Mouse (Mus musculus): ENCODE data around the gene Eno1. TPM values are rescaled to one million over a fixed set of nuclear protein-coding genes. Genes with fewer than 3 reads are reported as not detected.
A peak's percentile ranks its signal among the peaks of the same experiment; 100 is the strongest.

Eno1 gene
- polyA plus RNA-seq, 1 experiment from 2014 or later = 935 TPM

- no peak overlapping the region for H3K4me2 ChIP-seq (ENCODE audit: low read length)
- H3K9ac ChIP-seq (replicated peaks; ENCODE audit: low read length) = no peak overlapping the region
- H3K4me1 ChIP-seq (ENCODE audit: control insufficient read depth, insufficient read depth, low read length) = no peaks in the 10 kb centered on the region
- 0 out of 2 replicates have a peak, but pooled peaks cover 3% of the 10 kb centered on the region for H3K27me3 ChIP-seq (ENCODE audit: control insufficient read depth, insufficient read depth, low read length)
- DNase-seq (no peak), ATAC-seq (ENCODE audit: low FRiP score, low TSS enrichment) (no peak)
- no peaks in the 10 kb centered on the region for H3K36me3 ChIP-seq (ENCODE audit: control insufficient read depth, insufficient read depth, low read length)
- no peaks in the 10 kb centered on the region for H3K9me3 ChIP-seq (ENCODE audit: control insufficient read depth, low read length)
- no peak overlapping the region for H3K4me3 ChIP-seq (replicated peaks; ENCODE audit: low read depth, low read length)
- H3K27ac ChIP-seq (replicated peaks; ENCODE audit: low read depth, low read length) = no peak overlapping the region
- 25% methylated on average over 11 of the region's 11 CpGs for WGBS
Measured at GRCm38 (mm10) chr4:150220584-150220983, 15.9 kb upstream of the Eno1 start.

GRCm38 (mm10) chr4:150221017-150221640 is 15.4 kb upstream of the Eno1 start:
- Histone ChIP-seq H3K27ac (replicated peaks; ENCODE audit: low read depth, low read length) (no peak overlapping the region), H3K4me2 (ENCODE audit: low read length) (no peak overlapping the region), H3K36me3 (ENCODE audit: control insufficient read depth, insufficient read depth, low read length) (no peaks in the 10 kb centered on the region), H3K4me3 (replicated peaks; ENCODE audit: low read depth, low read length) (no peak overlapping the region), H3K9me3 (ENCODE audit: control insufficient read depth, low read length) (no peaks in the 10 kb centered on the region), H3K4me1 (ENCODE audit: control insufficient read depth, insufficient read depth, low read length) (no peaks in the 10 kb centered on the region), H3K9ac (replicated peaks; ENCODE audit: low read length) (no peak overlapping the region), H3K27me3 (ENCODE audit: control insufficient read depth, insufficient read depth, low read length) (0 out of 2 replicates have a peak, but pooled peaks cover 3% of the 10 kb centered on the region)
- DNase-seq (no peak), ATAC-seq (ENCODE audit: low FRiP score, low TSS enrichment) (no peak)
- WGBS = 50% methylated on average over 10 of the region's 10 CpGs

GRCm38 (mm10) chr4:150223830-150224229 is 12.7 kb upstream of the Eno1 start:
- 92% methylated on average over 4 of the region's 4 CpGs for WGBS
- H3K9ac ChIP-seq (replicated peaks; ENCODE audit: low read length) = no peak overlapping the region
- H3K4me3 ChIP-seq (replicated peaks; ENCODE audit: low read depth, low read length) = no peak overlapping the region
- no peaks in the 10 kb centered on the region for H3K4me1 ChIP-seq (ENCODE audit: control insufficient read depth, insufficient read depth, low read length)
- ATAC-seq (ENCODE audit: low FRiP score, low TSS enrichment) (no peak), DNase-seq (no peak)
- no peaks in the 10 kb centered on the region for H3K9me3 ChIP-seq (ENCODE audit: control insufficient read depth, low read length)
- H3K27me3 ChIP-seq (ENCODE audit: control insufficient read depth, insufficient read depth, low read length) = 0 out of 2 replicates have a peak, but pooled peaks cover 3% of the 10 kb centered on the region
- no peak overlapping the region for H3K27ac ChIP-seq (replicated peaks; ENCODE audit: low read depth, low read length)
- no peaks in the 10 kb centered on the region for H3K36me3 ChIP-seq (ENCODE audit: control insufficient read depth, insufficient read depth, low read length)
- no peak overlapping the region for H3K4me2 ChIP-seq (ENCODE audit: low read length)

- Histone ChIP-seq H3K4me2 (ENCODE audit: low read length) (no peak overlapping the region), H3K4me3 (replicated peaks; ENCODE audit: low read depth, low read length) (no peak overlapping the region), H3K9me3 (ENCODE audit: control insufficient read depth, low read length) (no peaks in the 10 kb centered on the region), H3K4me1 (ENCODE audit: control insufficient read depth, insufficient read depth, low read length) (peaks cover 3% of the 10 kb centered on the region; the same call in 1 of the 2 replicates), H3K9ac (replicated peaks; ENCODE audit: low read length) (no peak overlapping the region), H3K27ac (replicated peaks; ENCODE audit: low read depth, low read length) (no peak overlapping the region), H3K36me3 (ENCODE audit: control insufficient read depth, insufficient read depth, low read length) (no peaks in the 10 kb centered on the region), H3K27me3 (ENCODE audit: control insufficient read depth, insufficient read depth, low read length) (no peaks in the 10 kb centered on the region)
- DNase-seq (no peak), ATAC-seq (ENCODE audit: low FRiP score, low TSS enrichment) (no peak)
- WGBS = 87% methylated on average over 1 of the region's 1 CpGs
Measured at GRCm38 (mm10) chr4:150225700-150226099, 10.8 kb upstream of the Eno1 start.

- Histone ChIP-seq H3K27me3 (ENCODE audit: control insufficient read depth, insufficient read depth, low read length) (no peaks in the 10 kb centered on the region), H3K9me3 (ENCODE audit: control insufficient read depth, low read length) (no peaks in the 10 kb centered on the region), H3K27ac (replicated peaks; ENCODE audit: low read depth, low read length) (peak overlapping the region; percentile 60), H3K4me2 (ENCODE audit: low read length) (no peak overlapping the region), H3K4me3 (replicated peaks; ENCODE audit: low read depth, low read length) (no peak overlapping the region), H3K36me3 (ENCODE audit: control insufficient read depth, insufficient read depth, low read length) (no peaks in the 10 kb centered on the region), H3K4me1 (ENCODE audit: control insufficient read depth, insufficient read depth, low read length) (peaks cover 8% of the 10 kb centered on the region; the same call in 1 of the 2 replicates), H3K9ac (replicated peaks; ENCODE audit: low read length) (no peak overlapping the region)
- WGBS = 52% methylated on average over 7 of the region's 7 CpGs
- peak; percentile 77 for DNase-seq
- ATAC-seq (ENCODE audit: low FRiP score, low TSS enrichment) = peak; percentile 78
Measured at GRCm38 (mm10) chr4:150226818-150227688, 9.5 kb upstream of the Eno1 start.

- H3K36me3 ChIP-seq (ENCODE audit: control insufficient read depth, insufficient read depth, low read length) = no peaks in the 10 kb centered on the region
- H3K4me1 ChIP-seq (ENCODE audit: control insufficient read depth, insufficient read depth, low read length) = peaks cover 8% of the 10 kb centered on the region; the same call in 1 of the 2 replicates
- DNase-seq (no peak), ATAC-seq (ENCODE audit: low FRiP score, low TSS enrichment) (no peak)
- H3K27me3 ChIP-seq (ENCODE audit: control insufficient read depth, insufficient read depth, low read length) = no peaks in the 10 kb centered on the region
- 45% methylated on average over 7 of the region's 7 CpGs for WGBS
- no peak overlapping the region for H3K4me3 ChIP-seq (replicated peaks; ENCODE audit: low read depth, low read length)
- no peak overlapping the region for H3K9ac ChIP-seq (replicated peaks; ENCODE audit: low read length)
- H3K4me2 ChIP-seq (ENCODE audit: low read length) = no peak overlapping the region
- no peaks in the 10 kb centered on the region for H3K9me3 ChIP-seq (ENCODE audit: control insufficient read depth, low read length)
- H3K27ac ChIP-seq (replicated peaks; ENCODE audit: low read depth, low read length) = no peak overlapping the region
Measured at GRCm38 (mm10) chr4:150228581-150229348, 7.8 kb upstream of the Eno1 start.

GRCm38 (mm10) chr4:150229747-150230390 is 6.7 kb upstream of the Eno1 start:
- Histone ChIP-seq H3K4me2 (ENCODE audit: low read length) (no peak overlapping the region), H3K27me3 (ENCODE audit: control insufficient read depth, insufficient read depth, low read length) (no peaks in the 10 kb centered on the region), H3K36me3 (ENCODE audit: control insufficient read depth, insufficient read depth, low read length) (no peaks in the 10 kb centered on the region), H3K9ac (replicated peaks; ENCODE audit: low read length) (no peak overlapping the region), H3K4me1 (ENCODE audit: control insufficient read depth, insufficient read depth, low read length) (peaks cover 8% of the 10 kb centered on the region; the same call in 1 of the 2 replicates), H3K27ac (replicated peaks; ENCODE audit: low read depth, low read length) (no peak overlapping the region), H3K9me3 (ENCODE audit: control insufficient read depth, low read length) (no peaks in the 10 kb centered on the region), H3K4me3 (replicated peaks; ENCODE audit: low read depth, low read length) (no peak overlapping the region)
- whole genome bisulfite sequencing = 29% methylated on average over 10 of the region's 15 CpGs
- no peak for ATAC-seq (ENCODE audit: low FRiP score, low TSS enrichment)
- DNase-seq = no peak

Data from midbrain, embryonic 14.5 days (tissue).